Mouse (Mus musculus) Patski (cell line): ENCODE data around the gene Ndrg2. TPM values are rescaled to one million over a fixed set of nuclear protein-coding genes. Genes with fewer than 3 reads are reported as not detected.
A peak's percentile ranks its signal among the peaks of the same experiment; 100 is the strongest.

Experiments
- ATAC-seq: fragments of 100-300 bp; one replicate; pipeline ENCODE4 v1.8.0; 2021
- CTCF ChIA-PET: fragments of 350-600 bp; sonication (Branson Sonifier 250); formaldehyde crosslinking; loops from one replicate; lab custom pipeline; 2022; ENCODE audit warnings: inconsistent platforms; lab: Charles Lee
- POLR2A ChIA-PET: fragments of 350-600 bp; sonication (Branson Sonifier 250); formaldehyde crosslinking; loops from one replicate; lab custom pipeline; 2022; ENCODE audit warnings: antibody characterized with exemption, inconsistent platforms; lab: Charles Lee
- DNase-seq: peaks from one replicate; pipeline ENCODE4 v3.0.0-alpha.2; 2011; ENCODE audit warnings: low read depth, low spot score
- H3K27me3 ChIP-seq: fragments of 371-371 bp; one replicate; pipeline ENCODE4 v1.5.1; 2021
- CTCF ChIP-seq: fragments of 100-300 bp; IDR thresholded peaks from one replicate; pipeline ENCODE4 v1.5.1; 2021
- in situ Hi-C: fragments of 300-500 bp; cut with MboI; formaldehyde crosslinking; loops from 3 replicates; pipeline ENCODE4 v1.11.1; 2018; ENCODE audit warnings: low pct_unique_long_range_greater_than_20kb, mixed read lengths
- polyA plus RNA-seq: library from polyadenylated mRNA; unstranded; gene quantifications from one replicate; pipeline ENCODE4 v1.2.3, GENCODE M21; 2021

The Ndrg2 gene
- polyA plus RNA-seq, 1 experiment from 2014 or later = 1.1 TPM

DNA sequence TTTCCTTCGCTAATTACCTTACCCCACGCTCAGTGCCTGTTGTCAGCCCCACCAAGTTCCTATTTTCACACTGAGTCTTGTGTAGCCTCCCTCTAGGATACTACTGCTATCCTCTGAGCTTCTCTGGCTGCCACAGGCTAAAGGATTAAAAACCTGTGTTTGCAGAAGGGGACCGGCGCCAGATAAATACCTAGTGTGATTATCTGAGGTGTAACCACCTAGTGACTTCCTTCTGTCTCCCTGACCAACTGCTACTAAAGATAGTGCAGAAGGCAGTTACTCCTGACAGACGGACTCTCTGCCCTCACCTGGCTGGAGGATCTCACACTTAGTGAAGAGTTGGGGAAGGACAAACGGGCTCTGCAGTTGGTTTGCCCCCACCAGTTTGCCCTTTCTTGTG, 17.9 kb downstream of the Ndrg2 start:
- H3K27me3 ChIP-seq = no peaks in the 10 kb centered on the region
- ChIA-PET POLR2A (interaction anchor here (0.6 kb wide), 1 partner anchor 16 kb away, joined by 4 read pairs; no protein-coding TSS in a partner anchor), CTCF (no interaction called here)
- TF ChIP-seq CTCF = no peak
- DNase-seq (no peak), ATAC-seq (no peak)
- in situ Hi-C loops = no loop called here

DNA sequence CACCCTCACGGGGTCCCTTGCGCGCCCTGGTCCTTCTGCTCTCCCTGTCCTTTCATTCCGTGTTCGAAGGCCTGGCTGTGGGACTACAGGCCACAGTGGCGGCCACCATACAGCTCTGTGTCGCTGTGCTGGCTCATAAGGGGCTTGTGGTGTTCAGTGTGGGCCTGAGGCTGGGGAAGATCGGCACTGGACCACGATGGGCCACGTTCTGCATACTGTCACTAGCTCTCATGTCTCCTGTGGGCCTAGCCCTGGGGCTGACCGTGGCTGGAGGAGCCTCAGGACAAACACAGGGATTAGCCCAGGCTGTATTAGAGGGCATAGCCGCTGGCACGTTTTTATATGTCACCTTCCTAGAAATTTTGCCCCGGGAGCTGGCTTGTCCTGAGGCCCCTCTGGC, 18.9 kb downstream of the Ndrg2 start:
- no peaks in the 10 kb centered on the region for H3K27me3 ChIP-seq
- in situ Hi-C loops = no loop called here
- CTCF ChIA-PET = interaction anchor here (0.7 kb wide), 1 partner anchor 10 kb away, joined by 3 read pairs; no protein-coding TSS in a partner anchor
- ATAC-seq = no peak
- no peak for TF ChIP-seq CTCF
- no peak for DNase-seq
- POLR2A ChIA-PET = interaction anchor here (0.9 kb wide), 1 partner anchor 11 kb away, joined by 4 read pairs; no protein-coding TSS in a partner anchor

DNA sequence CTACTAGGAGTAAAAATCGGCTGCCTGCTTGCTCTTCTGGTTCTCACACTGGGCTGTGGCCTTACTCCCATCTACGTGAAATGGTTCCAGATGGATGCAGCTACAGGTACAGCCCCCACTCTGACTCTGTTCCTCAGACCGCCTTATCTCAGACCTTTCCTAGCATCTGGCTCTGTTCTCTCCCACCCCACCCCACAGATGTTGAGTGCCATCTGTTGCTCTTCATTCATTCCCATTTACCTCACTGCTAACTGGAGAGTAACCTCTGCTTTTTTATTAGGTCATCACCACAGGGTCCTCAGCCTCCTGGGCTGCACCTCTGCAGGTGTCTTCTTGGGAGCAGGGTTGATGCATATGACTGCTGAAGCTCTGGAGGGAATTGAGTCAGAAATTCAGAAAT, 20.1 kb downstream of the Ndrg2 start:
- DNase-seq (no peak), ATAC-seq (no peak)
- in situ Hi-C loops = no loop called here
- TF ChIP-seq CTCF = no peak
- H3K27me3 ChIP-seq = no peaks in the 10 kb centered on the region
- ChIA-PET POLR2A (no interaction called here), CTCF (interaction anchor here (2.6 kb wide), 1 partner anchor 10 kb away, joined by 10 read pairs; no protein-coding TSS in a partner anchor)

DNA sequence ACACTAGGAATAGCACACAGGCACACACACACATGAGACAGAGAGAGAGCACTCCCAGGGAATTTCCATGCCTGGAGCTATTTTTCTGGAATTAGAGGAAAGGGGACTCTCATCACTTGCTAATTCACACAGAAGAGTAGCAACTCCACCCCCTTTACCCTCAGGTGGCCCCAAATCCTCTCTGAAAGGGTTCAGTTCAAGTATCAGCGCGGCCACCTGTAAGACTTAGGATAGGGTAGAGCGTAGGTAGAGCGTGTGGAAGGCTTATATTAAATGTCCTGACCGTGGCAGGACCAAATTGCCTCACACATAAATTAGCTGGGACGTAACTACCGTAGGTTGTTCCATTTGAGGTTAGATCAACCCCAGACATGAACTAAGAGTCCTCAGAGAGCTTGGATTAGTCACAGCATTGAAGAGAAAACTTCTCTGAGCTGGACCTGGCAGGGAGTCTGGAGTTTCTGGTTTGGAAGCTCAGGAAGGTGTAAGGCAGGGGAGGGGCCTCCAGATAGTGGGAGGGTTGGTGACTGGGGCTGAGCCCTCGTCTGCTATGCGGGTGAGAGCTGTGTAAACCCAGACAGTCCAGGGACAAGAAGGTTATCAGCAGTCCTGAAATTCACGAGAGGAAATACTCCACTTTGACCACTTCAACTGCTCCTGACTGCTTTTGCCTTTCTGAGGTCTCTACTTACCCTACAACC, 20.7 kb downstream of the Ndrg2 start:
- POLR2A ChIA-PET = no interaction called here
- TF ChIP-seq CTCF = no peak

DNA sequence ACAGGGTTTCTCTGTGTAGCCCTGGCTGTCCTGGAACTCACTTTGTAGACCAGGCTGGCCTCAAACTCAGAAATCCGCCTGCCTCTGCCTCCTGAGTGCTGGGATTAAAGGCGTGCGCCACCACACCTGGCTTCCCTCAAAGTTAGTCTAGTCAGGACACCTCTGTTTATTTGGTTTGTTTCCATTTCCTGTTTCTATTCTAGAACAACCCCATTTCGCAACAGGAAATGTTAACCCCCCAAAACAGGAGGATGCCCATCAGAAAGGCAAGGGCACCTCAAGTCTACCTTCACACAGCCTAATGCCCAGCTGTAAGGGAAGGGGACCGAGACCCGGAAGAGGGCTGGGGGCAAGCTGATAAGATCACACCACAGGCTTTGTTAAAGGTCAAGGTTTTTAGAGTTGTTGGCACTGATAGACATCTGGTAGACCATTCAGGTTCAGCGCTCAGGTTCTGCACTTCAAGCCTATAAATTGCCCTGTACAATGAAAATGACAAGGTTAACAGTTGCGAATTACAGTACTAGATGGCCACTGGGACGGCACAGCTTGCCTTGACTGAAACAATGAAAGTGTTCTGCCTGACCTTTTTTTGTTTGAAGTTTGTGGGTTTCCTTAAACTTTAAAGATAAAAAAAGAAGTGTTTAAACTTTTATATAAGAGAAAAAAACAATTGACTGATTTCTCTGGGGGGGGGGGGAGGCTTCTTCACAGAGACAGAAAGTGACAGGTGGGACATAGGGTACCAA, 21.6 kb downstream of the Ndrg2 start, which contains the start of gene Slc39a2:
Gene Slc39a2 (plus strand): TSS at position 699 of the 749 bp plus-strand sequence.
- CTCF ChIA-PET = interaction anchor here (2.6 kb wide), 1 partner anchor 11 kb away, joined by 10 read pairs; no protein-coding TSS in a partner anchor
- in situ Hi-C loops = no loop called here

More for the DNA sequence above, 20.7 kb downstream of the Ndrg2 start:
- no peaks in the 10 kb centered on the region for H3K27me3 ChIP-seq
- no peak for DNase-seq
- CTCF ChIA-PET = interaction anchor here (0.6 to 2.6 kb wide), 2 partner anchors 10 to 38 kb away, joined by 3 to 10 read pairs; no protein-coding TSS in a partner anchor
- ATAC-seq = no peak
- in situ Hi-C loops = no loop called here

DNA sequence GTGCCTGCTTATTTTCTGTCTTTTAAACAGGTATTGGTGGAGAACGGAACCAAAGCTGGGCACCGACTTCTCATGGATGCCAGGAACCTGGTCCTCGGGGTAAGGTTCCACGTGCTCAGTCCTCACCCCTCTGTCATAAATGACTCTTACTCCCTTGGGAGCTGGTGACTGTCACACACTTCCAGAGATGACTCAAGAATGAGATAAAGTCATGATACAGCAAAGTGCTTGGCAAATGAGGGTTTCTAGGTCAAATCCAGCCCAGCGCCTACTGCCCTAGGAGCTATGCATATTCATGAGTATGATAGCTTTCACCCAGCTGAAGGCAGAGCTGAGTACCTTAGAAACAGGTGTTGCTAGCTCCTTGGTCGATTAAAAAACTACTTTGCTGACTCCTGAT, 24.1 kb downstream of the Ndrg2 start:
- POLR2A ChIA-PET = no interaction called here
- no peak for TF ChIP-seq CTCF
- no peaks in the 10 kb centered on the region for H3K27me3 ChIP-seq
- no peak for ATAC-seq
- no peak for DNase-seq
- in situ Hi-C loops = no loop called here
- CTCF ChIA-PET = no interaction called here

More for the DNA sequence above, 21.6 kb downstream of the Ndrg2 start, which contains the start of gene Slc39a2:
- TF ChIP-seq CTCF = no peak
- ATAC-seq = no peak
- H3K27me3 ChIP-seq = no peaks in the 10 kb centered on the region
- POLR2A ChIA-PET = no interaction called here
- no peak for DNase-seq

DNA sequence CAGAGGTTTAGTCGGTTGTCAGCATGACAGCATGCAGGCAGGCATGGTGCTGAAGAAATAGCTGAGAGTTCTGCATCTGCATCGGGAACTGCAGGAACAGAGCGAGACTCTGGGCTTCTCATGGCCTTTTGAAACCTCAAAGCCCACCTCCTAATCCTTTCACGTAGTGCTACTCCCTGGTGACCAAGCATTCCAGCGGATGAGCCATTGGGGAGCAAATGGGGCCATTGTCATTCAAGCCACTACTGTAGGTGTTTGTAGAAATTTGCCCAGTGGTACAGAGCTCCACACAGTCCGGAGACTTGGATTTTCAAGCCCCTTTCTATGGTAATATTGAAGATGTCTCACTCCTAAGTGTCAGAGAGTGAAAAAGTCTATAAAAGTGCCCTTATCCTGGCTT, 27.9 kb downstream of the Ndrg2 start:
- POLR2A ChIA-PET = no interaction called here
- no peak for DNase-seq
- no peak for ATAC-seq
- CTCF ChIA-PET = no interaction called here
- no peaks in the 10 kb centered on the region for H3K27me3 ChIP-seq
- in situ Hi-C loops = no loop called here
- TF ChIP-seq CTCF = no peak

DNA sequence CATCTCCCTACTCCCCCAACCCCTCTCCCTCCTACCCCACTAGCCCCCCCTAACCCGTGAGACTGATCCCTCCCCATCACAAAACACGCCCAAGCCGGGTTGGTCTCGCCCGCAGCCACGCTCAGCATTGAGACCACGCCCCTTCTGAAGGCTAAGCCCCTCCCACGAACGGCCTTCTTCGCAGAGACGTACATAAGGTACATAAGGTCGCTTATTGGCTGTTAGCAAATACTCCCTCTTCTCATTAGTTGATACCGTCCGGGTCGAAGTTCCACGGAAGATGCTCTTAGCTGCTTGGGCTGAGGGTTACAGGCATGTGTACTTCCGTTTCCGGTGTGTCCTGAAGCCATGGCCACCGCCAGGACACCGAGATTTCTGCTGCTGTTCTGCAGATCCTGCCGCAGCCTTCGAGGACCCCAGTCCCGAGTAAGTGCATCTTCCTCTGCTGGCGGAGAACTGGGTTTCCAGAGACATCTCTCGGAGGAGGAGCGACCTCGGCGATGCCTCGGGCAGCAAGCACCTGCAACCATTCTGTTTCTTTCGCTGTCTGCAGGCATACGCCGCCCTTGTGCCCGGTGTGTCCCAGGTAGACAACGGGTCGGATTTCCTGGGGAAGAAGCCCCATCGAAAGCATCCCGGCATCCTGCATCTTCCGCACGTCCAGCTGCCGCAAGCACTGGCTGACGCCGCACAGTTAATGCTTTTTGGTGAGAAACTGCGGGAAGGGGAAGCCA, 29.2 kb downstream of the Ndrg2 start, which contains the start of gene Mettl17:
Gene Mettl17 (plus strand): TSS at position 245 of the 734 bp plus-strand sequence.
- DNase-seq (peak; percentile 90), ATAC-seq (peak; percentile 99)
- no peaks in the 10 kb centered on the region for H3K27me3 ChIP-seq
- TF ChIP-seq CTCF = no peak
- CTCF ChIA-PET = interaction anchor here (1.2 to 1.6 kb wide), 4 partner anchors 9 to 124 kb away, joined by 3 to 7 read pairs (median 5); no protein-coding TSS in a partner anchor
- POLR2A ChIA-PET = no interaction called here
- in situ Hi-C loops = no loop called here

DNA sequence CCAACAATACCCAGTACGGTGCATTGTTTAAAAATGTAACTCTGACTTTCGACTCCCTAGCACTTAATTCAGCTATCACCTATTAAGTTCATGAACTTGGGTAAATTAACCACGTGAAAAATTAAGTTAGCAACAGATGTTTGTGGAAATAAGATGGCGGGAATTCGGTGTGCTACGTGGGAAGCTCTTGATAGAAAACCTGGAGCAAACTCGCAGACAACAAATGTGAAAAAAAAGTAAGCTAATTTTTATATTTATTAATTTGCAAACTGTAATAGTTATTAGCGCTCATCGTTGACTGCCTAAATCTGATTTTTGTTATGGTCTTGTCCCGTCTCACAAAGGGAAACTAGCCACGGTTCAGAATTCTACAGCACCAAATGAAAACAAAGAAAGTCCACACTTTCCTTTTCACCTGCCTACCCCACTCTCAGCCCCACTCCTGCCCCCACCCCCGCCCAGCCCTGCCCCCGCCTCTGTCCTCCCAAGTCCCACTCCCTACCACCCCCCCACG, 29.9 kb downstream of the Ndrg2 start:
- TF ChIP-seq CTCF = no peak
- no peak for DNase-seq
- ChIA-PET POLR2A (interaction anchor here (0.5 to 0.9 kb wide), 3 partner anchors 11 to 960 kb away, joined by 4 to 5 read pairs (median 5); partner anchors contain the start of genes Apex1 and Osgep), CTCF (interaction anchor here (1.0 to 1.6 kb wide), 8 partner anchors 9 to 135 kb away, joined by 3 to 7 read pairs (median 4); no protein-coding TSS in a partner anchor)
- in situ Hi-C loops = no loop called here
- H3K27me3 ChIP-seq = no peaks in the 10 kb centered on the region
- ATAC-seq = no peak
